Mouse (Mus musculus) erythroblast, embryonic 14.5 days (primary cell): Measurements from ENCODE around the gene Runx3. TPM values are rescaled to one million over a fixed set of nuclear protein-coding genes. Genes with fewer than 3 reads are reported as not detected.

ENCODE experiments used
- H3K27me3 ChIP-seq: 2 replicates; pipeline ENCODE4 v1.6.1; 2012; ENCODE audit warnings: inconsistent platforms; ENCODE audit not compliant: control insufficient read depth
- H3K36me3 ChIP-seq: 2 replicates; pipeline ENCODE4 v1.6.1; 2012; ENCODE audit warnings: mild to moderate bottlenecking, inconsistent platforms; ENCODE audit not compliant: control insufficient read depth
- H3K4me1 ChIP-seq: 2 replicates; pipeline ENCODE4 v1.6.1; 2012; ENCODE audit warnings: inconsistent platforms; ENCODE audit not compliant: control insufficient read depth
- H3K4me3 ChIP-seq: replicated peaks from 2 replicates; pipeline ENCODE3; 2012; ENCODE audit warnings: moderate library complexity, mild to moderate bottlenecking, inconsistent platforms
- H3K9me3 ChIP-seq: 2 replicates; pipeline ENCODE4 v1.6.1; 2012; ENCODE audit warnings: low read length, inconsistent platforms, mixed read lengths; ENCODE audit not compliant: control insufficient read depth
- GATA1 ChIP-seq: IDR thresholded peaks from 2 replicates; pipeline ENCODE4 v1.6.1; 2012; ENCODE audit warnings: low read length, inconsistent platforms, mixed read lengths
- TAL1 ChIP-seq: IDR thresholded peaks from 3 replicates; pipeline ENCODE4 v1.6.1; 2012; ENCODE audit warnings: low read length, inconsistent platforms, mixed read lengths
- polyA plus RNA-seq: library from polyadenylated mRNA; stranded (reverse); fragments of >175 nt; gene quantifications from 2 replicates; pipeline ENCODE4 v1.2.3, GENCODE M21; 2012

The Runx3 gene
- polyA plus RNA-seq = 0.61 and 0.62 TPM in 2 replicates

DNA sequence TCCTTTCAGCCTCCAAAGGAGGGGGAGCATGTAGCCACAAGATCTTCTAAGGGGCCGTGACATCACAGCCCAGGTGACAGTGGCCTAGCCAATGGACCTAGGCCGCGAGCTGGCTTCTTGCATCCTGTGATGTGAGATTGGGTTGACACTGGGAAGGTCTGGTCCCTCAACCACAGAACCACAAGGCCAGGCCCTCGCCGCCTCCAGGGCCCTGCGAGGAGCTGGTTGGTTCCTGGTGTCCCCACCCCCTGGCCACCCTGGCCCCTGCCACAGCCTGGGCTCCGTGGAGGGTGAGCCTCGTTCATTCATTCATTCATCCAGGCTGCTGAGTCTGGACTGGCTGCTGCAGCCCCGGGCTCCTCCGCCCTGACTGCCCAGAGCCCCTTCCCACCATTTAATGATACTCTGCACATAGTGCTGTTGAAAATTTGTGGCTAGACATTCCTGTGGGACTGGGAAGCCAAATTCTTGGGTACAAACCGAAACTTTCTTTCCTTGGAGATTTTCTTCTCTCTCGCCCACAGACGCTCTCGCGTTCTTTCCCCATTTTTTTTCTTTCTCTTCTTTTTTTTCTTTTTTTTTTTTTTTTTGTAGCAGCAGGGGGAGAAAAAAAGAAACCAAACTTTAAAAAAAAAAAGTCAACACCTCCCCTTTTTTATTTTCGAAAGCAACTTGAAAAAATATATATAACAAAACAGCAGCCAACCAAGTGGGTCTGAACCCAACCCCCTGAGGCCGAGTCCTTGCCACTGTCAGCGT, at the start of gene Runx3:
Gene Runx3, plus strand, starts transcription at position 311 of the 759 bp plus-strand sequence.
- Histone ChIP-seq H3K36me3 (no peaks in the 10 kb centered on the region), H3K4me3 (no peak within 1 kb of the TSS), H3K9me3 (no peaks in the 10 kb centered on the region), H3K27me3 (no peaks in the 10 kb centered on the region), H3K4me1 (no peaks in the 10 kb centered on the region; the same call in 1 of the 2 replicates)
- TF ChIP-seq TAL1 (no peak), GATA1 (no peak)

DNA sequence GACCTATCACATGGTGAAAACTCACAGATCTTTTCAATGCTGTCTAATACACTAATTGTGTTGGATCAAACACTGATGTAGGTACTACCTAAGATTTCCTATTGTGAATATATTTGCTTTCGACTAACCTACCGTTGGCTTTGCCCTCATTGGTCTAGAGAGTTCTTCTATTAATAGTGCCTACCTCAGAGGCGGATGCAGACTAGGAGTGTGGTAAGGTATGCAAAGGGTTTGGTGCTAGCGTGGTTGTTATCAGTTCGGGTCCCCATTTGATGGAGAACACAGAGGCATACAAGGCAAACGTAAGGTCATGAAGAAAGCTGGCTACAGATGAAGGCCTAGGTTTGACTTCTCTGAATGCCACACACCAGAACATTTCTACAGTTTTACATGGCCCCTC, 47.8 kb upstream of the Runx3 start:
- TF ChIP-seq GATA1 (no peak), TAL1 (no peak)
- Histone ChIP-seq H3K36me3 (no peaks in the 10 kb centered on the region), H3K4me3 (no peak overlapping the region), H3K4me1 (no peaks in the 10 kb centered on the region; the same call in 1 of the 2 replicates), H3K27me3 (no peaks in the 10 kb centered on the region), H3K9me3 (no peaks in the 10 kb centered on the region)

GRCm38 (mm10) chr4:135073523-135073922, 46.9 kb upstream of the Runx3 start:
- Histone ChIP-seq H3K36me3 (no peaks in the 10 kb centered on the region), H3K4me1 (no peaks in the 10 kb centered on the region), H3K27me3 (no peaks in the 10 kb centered on the region), H3K9me3 (no peaks in the 10 kb centered on the region), H3K4me3 (no peak overlapping the region)
- TF ChIP-seq TAL1 (no peak), GATA1 (no peak)

DNA sequence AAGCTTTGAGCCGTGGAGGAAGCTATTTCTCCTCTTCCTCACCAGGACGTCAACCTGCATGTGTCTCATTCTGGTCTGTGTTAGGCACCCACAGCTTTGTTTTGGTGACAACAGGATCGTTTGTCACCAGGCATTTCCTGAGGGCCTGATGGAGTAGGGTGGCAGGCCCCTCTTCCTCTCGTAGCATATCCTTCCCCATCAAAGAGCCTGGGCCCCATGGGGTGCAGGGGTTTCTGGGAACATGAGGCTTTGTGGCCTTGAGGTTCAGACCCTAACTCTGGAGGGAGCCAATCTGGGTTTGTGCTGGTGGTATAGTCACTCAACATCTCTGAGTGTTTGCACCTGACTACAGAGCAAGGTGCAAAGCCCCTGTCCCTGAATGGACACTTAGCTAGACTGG, 45.8 kb upstream of the Runx3 start:
- TF ChIP-seq TAL1 (no peak), GATA1 (no peak)
- H3K4me3 ChIP-seq = no peak overlapping the region

DNA sequence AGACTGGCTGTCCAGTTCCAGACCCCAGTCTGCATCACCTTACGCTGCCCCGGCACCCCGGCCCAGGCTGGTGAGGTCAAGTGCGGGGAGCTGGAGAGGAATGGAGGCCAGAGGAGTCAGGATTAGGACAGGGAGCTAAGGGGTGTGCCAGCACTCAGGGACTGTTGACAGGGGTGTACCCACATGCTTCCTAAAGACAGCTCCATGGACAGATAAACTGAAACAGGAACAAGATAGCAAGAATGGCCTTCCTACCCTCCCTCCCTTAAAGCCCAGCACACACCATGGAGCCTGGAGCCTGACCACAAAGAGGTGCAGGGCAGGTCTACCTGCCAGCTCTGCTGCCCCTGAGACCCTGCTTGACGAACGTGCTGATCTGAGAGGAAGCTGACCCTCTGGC, 45.1 kb upstream of the Runx3 start:
- H3K4me3 ChIP-seq = no peak overlapping the region
- H3K9me3 ChIP-seq = no peaks in the 10 kb centered on the region
- TF ChIP-seq GATA1 (no peak), TAL1 (no peak)
- H3K36me3 ChIP-seq = no peaks in the 10 kb centered on the region
- no peaks in the 10 kb centered on the region for H3K27me3 ChIP-seq
- no peaks in the 10 kb centered on the region for H3K4me1 ChIP-seq

More for the DNA sequence above, 45.8 kb upstream of the Runx3 start:
- no peaks in the 10 kb centered on the region for H3K9me3 ChIP-seq
- no peaks in the 10 kb centered on the region for H3K27me3 ChIP-seq
- H3K36me3 ChIP-seq = no peaks in the 10 kb centered on the region
- no peaks in the 10 kb centered on the region for H3K4me1 ChIP-seq

- TF ChIP-seq TAL1 = no peak
- TF ChIP-seq GATA1 = no peak
- Histone ChIP-seq H3K27me3 (no peaks in the 10 kb centered on the region; the same call in 1 of the 2 replicates), H3K9me3 (no peaks in the 10 kb centered on the region), H3K4me3 (no peak overlapping the region), H3K36me3 (no peaks in the 10 kb centered on the region), H3K4me1 (no peaks in the 10 kb centered on the region)
Measured at GRCm38 (mm10) chr4:135076611-135077010, 43.8 kb upstream of the Runx3 start.

DNA sequence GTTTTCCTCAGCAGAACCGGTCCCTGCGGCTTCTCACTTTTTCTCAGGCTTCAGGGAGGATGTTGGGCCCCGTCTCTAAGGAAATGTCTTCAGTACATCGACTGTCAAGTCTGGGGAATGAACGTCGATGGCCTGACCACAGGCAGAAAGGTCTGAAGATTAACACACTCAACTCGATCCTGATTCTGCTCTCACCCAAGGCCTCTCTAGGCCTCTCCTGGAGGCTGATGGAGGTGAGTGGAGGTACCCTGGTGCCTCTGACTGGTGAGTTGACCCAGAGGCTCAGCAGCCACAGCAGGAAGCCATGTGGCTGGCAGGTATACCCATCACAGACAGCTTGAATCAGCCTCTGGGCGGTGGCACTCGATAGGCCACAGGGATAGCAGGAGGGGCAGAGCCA, 43.3 kb upstream of the Runx3 start:
- H3K9me3 ChIP-seq = no peaks in the 10 kb centered on the region
- H3K36me3 ChIP-seq = no peaks in the 10 kb centered on the region
- H3K4me1 ChIP-seq = no peaks in the 10 kb centered on the region
- TF ChIP-seq GATA1 = no peak
- TF ChIP-seq TAL1 = no peak
- no peaks in the 10 kb centered on the region; the same call in 1 of the 2 replicates for H3K27me3 ChIP-seq
- no peak overlapping the region for H3K4me3 ChIP-seq

DNA sequence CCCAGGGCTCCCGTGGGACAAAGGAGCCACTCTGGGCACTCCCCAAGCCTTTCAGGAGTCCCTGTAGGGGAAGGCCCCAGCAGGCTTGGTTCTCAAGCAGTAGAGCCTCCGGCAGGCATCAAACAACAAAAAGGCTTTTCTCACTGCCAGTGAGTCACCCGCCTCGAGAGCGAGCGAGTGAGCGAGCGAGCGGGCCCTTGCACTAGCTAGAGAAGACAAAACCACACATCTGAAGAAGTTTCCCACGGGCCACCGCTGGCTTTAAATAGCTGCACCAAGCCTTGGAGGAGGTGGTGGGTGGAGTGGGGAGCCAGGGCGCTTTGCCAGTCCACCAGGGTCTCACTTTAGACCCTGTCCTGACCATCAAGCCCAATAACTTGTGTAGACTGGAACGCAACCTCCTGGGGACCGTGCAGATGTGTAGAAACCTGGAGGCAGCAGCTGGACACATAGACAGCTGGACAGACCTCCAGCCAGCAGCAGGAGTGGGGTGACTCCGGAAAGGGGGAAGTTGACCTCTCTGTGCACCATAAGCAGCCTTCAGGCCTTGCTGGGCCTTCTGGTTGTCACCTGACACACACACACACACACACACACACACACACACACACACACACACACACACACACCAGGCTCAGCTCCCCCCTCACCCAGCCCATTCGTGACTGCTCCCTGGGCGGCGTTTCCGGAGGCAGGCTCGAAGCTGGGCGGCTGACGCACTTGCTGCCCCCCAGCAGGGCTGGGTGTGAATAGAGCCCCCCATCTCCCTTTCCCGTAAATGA, 40.4 kb upstream of the Runx3 start:
- Histone ChIP-seq H3K4me3 (no peak overlapping the region), H3K27me3 (no peaks in the 10 kb centered on the region; the same call in 1 of the 2 replicates), H3K4me1 (no peaks in the 10 kb centered on the region), H3K36me3 (no peaks in the 10 kb centered on the region), H3K9me3 (no peaks in the 10 kb centered on the region)
- TF ChIP-seq TAL1 (no peak), GATA1 (no peak)

- TF ChIP-seq GATA1 (no peak), TAL1 (no peak)
- Histone ChIP-seq H3K4me3 (no peak overlapping the region), H3K36me3 (no peaks in the 10 kb centered on the region), H3K27me3 (no peaks in the 10 kb centered on the region; the same call in 1 of the 2 replicates), H3K9me3 (no peaks in the 10 kb centered on the region), H3K4me1 (no peaks in the 10 kb centered on the region)
Measured at GRCm38 (mm10) chr4:135080641-135080920, 39.9 kb upstream of the Runx3 start.
